Mouse (Mus musculus) hindbrain, embryonic 11.5 days (tissue): ENCODE results near the gene Nup98. TPM values are rescaled to one million over a fixed set of nuclear protein-coding genes. Genes with fewer than 3 reads are reported as not detected.
A peak's percentile ranks its signal among the peaks of the same experiment; 100 is the strongest.

Experiments
- ATAC-seq: fragments of 200-750 bp; cut with Nextera tagmentation; 2 replicates; pipeline ENCODE4 v1.8.0; 2017; ENCODE audit warnings: mild to moderate bottlenecking, moderate TSS enrichment, moderate library complexity; ENCODE audit not compliant: low FRiP score
- DNase-seq: peaks from one replicate; pipeline ENCODE4 v3.0.0-alpha.2; 2015; ENCODE audit warnings: low spot score
- H3K27ac ChIP-seq: fragments of 300-500 bp; sonication (generic); 2 replicates; pipeline ENCODE4 v1.5.1; 2014; ENCODE audit warnings: mild to moderate bottlenecking, low read depth, low read length
- H3K27me3 ChIP-seq: fragments of 300-500 bp; sonication (generic); 2 replicates; pipeline ENCODE4 v1.6.1; 2014; ENCODE audit warnings: mild to moderate bottlenecking, low read length, moderate library complexity, mixed read lengths; ENCODE audit not compliant: control insufficient read depth, insufficient read depth
- H3K36me3 ChIP-seq: fragments of 300-500 bp; sonication (generic); 2 replicates; pipeline ENCODE4 v1.6.1; 2014; ENCODE audit warnings: mild to moderate bottlenecking, low read length, moderate library complexity, mixed read lengths; ENCODE audit not compliant: control insufficient read depth, insufficient read depth
- H3K4me1 ChIP-seq: fragments of 300-500 bp; sonication (generic); replicated peaks from 2 replicates; pipeline ENCODE4 v1.6.1; 2014; ENCODE audit warnings: low read length, mixed read lengths; ENCODE audit not compliant: control insufficient read depth, insufficient read depth
- H3K4me2 ChIP-seq: fragments of 300-500 bp; sonication (generic); replicated peaks from 2 replicates; pipeline ENCODE4 v1.6.1; 2014; ENCODE audit warnings: mild to moderate bottlenecking, low read depth, low read length
- H3K4me3 ChIP-seq: fragments of 300-500 bp; sonication (generic); 2 replicates; pipeline ENCODE4 v1.5.1; 2014; ENCODE audit warnings: low read depth, low read length
- H3K9ac ChIP-seq: fragments of 300-500 bp; sonication (generic); 2 replicates; pipeline ENCODE4 v1.6.1; 2014; ENCODE audit warnings: low read depth, low read length
- H3K9me3 ChIP-seq: fragments of 300-500 bp; sonication (generic); 2 replicates; pipeline ENCODE4 v1.6.1; 2016; ENCODE audit warnings: low read length; ENCODE audit not compliant: control insufficient read depth
- WGBS: fragments of 180-500 bp; shearing (Covaris S2); extraction: QIAGEN DNeasy Blood & Tissue Kit; methylation state at CpG from one replicate; pipeline ENCODE4 v1.1.7; 2014; 5-methylcytosine and 5-hydroxymethylcytosine counted together
- polyA plus RNA-seq: library from polyadenylated mRNA; unstranded; fragments of >200 nt; fragmentation: Nextera tagmentation; extraction: Ambion mirVana; gene quantifications from 2 replicates; pipeline ENCODE4 v1.2.1, GENCODE M21; 2014

The Nup98 gene
- polyA plus RNA-seq, 1 experiment from 2014 or later, result 42.1 TPM

DNA sequence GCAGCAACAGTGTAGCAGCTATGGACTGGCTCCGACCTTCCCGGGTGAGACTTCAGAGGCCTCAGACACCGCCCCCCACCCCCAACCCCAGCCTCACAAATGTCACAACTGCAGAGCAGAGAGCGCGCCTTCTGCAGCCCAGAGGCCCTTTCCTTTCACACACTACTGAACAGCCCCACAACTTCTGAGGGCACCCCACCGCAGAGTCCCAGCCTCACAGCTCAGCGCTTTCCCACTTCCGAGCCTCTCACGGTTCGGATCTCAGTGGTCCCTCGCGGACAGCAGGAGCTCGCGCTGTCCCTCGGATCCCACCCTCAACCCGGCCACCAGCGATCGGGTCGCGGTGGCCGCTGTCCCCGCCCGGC, 39.5 kb upstream of the Nup98 start:
- 0% methylated on average over 21 of the region's 23 CpGs for WGBS
- peaks cover 7% of the 10 kb centered on the region for H3K4me1 ChIP-seq

GRCm38 (mm10) chr7:102248691-102249404, 38.9 kb upstream of the Nup98 start:
- ATAC-seq, result no peak
- H3K4me2 ChIP-seq, result peak overlapping the region; percentile 85
- no peak overlapping the region for H3K27ac ChIP-seq
- peak; percentile 30 for DNase-seq
- 30% methylated on average over 16 of the region's 16 CpGs for WGBS
- H3K4me1 ChIP-seq, result peaks cover 7% of the 10 kb centered on the region
- peak overlapping the region; percentile 67 for H3K4me3 ChIP-seq
- H3K9me3 ChIP-seq, result no peaks in the 10 kb centered on the region
- no peaks in the 10 kb centered on the region for H3K27me3 ChIP-seq
- H3K36me3 ChIP-seq, result no peaks in the 10 kb centered on the region
- peak overlapping the region; percentile 93 for H3K9ac ChIP-seq

More for the DNA sequence above, 39.5 kb upstream of the Nup98 start:
- Histone ChIP-seq H3K4me2 (peak overlapping the region; percentile 85), H3K27ac (peak overlapping the region; percentile 87), H3K9me3 (no peaks in the 10 kb centered on the region), H3K27me3 (no peaks in the 10 kb centered on the region), H3K9ac (peak overlapping the region; percentile 93), H3K36me3 (no peaks in the 10 kb centered on the region), H3K4me3 (peak overlapping the region; percentile 67)
- DNase-seq, result peak; percentile 71
- ATAC-seq, result peak; percentile 64

DNA sequence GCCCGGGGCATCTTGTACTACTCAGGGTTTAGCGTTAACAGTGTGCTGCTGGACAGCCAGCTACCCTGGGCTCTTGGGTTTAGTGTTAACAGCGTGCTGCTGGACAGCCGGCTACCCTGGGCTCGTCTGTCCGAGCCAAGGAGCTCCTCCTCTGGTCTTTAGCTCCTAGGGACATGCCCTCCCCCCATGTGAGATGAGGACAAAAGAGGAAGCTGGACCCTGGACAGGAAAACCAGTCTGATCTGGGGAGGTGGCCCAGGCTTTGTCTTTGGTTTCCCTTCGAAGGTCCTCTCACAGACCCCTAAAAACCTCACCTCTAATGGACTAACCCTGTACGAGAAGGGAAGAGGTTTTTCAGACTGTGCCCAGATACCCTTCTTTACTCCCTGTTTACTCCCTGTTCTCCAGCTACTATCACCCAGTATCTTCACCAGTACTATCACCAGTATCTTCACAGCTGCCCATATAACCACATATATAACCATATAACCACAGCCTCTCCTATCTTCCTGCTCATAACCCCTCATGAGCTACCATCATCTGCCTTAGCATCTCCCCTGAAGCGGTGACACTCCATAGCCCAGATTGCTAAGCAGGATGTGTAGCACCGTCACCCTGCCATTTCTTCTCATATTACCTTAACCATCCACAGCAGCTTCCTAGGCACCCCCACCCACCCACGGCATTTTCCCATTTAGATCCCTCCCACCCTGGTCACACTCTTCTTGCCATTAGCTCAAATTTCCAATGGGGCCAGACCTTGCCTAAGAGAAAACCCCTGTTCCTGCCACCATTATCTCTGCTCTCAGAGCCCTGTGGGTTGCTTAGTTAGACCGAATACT, 37.2 kb upstream of the Nup98 start:
- Histone ChIP-seq H3K4me2 (no peak overlapping the region), H3K36me3 (no peaks in the 10 kb centered on the region), H3K27me3 (no peaks in the 10 kb centered on the region), H3K4me3 (no peak overlapping the region), H3K9me3 (no peaks in the 10 kb centered on the region), H3K27ac (no peak overlapping the region), H3K4me1 (peaks cover 7% of the 10 kb centered on the region), H3K9ac (no peak overlapping the region)
- WGBS, result 64% methylated on average over 12 of the region's 12 CpGs
- no peak for DNase-seq
- no peak for ATAC-seq

- peaks cover 7% of the 10 kb centered on the region for H3K4me1 ChIP-seq
- H3K9ac ChIP-seq, result no peak overlapping the region
- no peak overlapping the region for H3K4me3 ChIP-seq
- no peak overlapping the region for H3K4me2 ChIP-seq
- ATAC-seq (no peak), DNase-seq (no peak)
- no peaks in the 10 kb centered on the region for H3K9me3 ChIP-seq
- no peaks in the 10 kb centered on the region for H3K27me3 ChIP-seq
- no peaks in the 10 kb centered on the region for H3K36me3 ChIP-seq
- 67% methylated on average over 6 of the region's 6 CpGs for WGBS
- no peak overlapping the region for H3K27ac ChIP-seq
Observed at GRCm38 (mm10) chr7:102246265-102246664, 36.3 kb upstream of the Nup98 start.

- H3K27me3 ChIP-seq, result no peaks in the 10 kb centered on the region
- no peak for ATAC-seq
- H3K27ac ChIP-seq, result no peak overlapping the region
- no peak for DNase-seq
- 0 out of 2 replicates have a peak overlapping the region, but pooled peaks have one; percentile 27 for H3K9ac ChIP-seq
- no peak overlapping the region for H3K4me3 ChIP-seq
- no peaks in the 10 kb centered on the region for H3K9me3 ChIP-seq
- peaks cover 7% of the 10 kb centered on the region for H3K4me1 ChIP-seq
- H3K4me2 ChIP-seq, result no peak overlapping the region
- H3K36me3 ChIP-seq, result no peaks in the 10 kb centered on the region
- 0% methylated on average over 1 of the region's 1 CpGs for WGBS
Observed at GRCm38 (mm10) chr7:102245775-102246174, 35.8 kb upstream of the Nup98 start.

- 86% methylated on average over 3 of the region's 3 CpGs for WGBS
- H3K4me3 ChIP-seq, result no peak overlapping the region
Observed at GRCm38 (mm10) chr7:102244782-102245535, 35.0 kb upstream of the Nup98 start.

GRCm38 (mm10) chr7:102243870-102244269, 33.9 kb upstream of the Nup98 start:
- H3K36me3 ChIP-seq, result peaks cover 6% of the 10 kb centered on the region
- DNase-seq (no peak), ATAC-seq (no peak)
- H3K27me3 ChIP-seq, result no peaks in the 10 kb centered on the region
- H3K4me3 ChIP-seq, result no peak overlapping the region
- WGBS, result 81% methylated on average over 2 of the region's 2 CpGs
- H3K9me3 ChIP-seq, result no peaks in the 10 kb centered on the region
- H3K9ac ChIP-seq, result no peak overlapping the region
- peaks cover 7% of the 10 kb centered on the region for H3K4me1 ChIP-seq
- no peak overlapping the region for H3K4me2 ChIP-seq
- no peak overlapping the region for H3K27ac ChIP-seq

More at GRCm38 (mm10) chr7:102244782-102245535, 35.0 kb upstream of the Nup98 start:
- peaks cover 7% of the 10 kb centered on the region for H3K4me1 ChIP-seq
- H3K27me3 ChIP-seq, result no peaks in the 10 kb centered on the region
- no peak for DNase-seq
- H3K27ac ChIP-seq, result no peak overlapping the region
- H3K36me3 ChIP-seq, result peaks cover 2% of the 10 kb centered on the region; the same call in 1 of the 2 replicates
- H3K4me2 ChIP-seq, result no peak overlapping the region
- no peak for ATAC-seq
- H3K9ac ChIP-seq, result no peak overlapping the region
- H3K9me3 ChIP-seq, result no peaks in the 10 kb centered on the region

DNA sequence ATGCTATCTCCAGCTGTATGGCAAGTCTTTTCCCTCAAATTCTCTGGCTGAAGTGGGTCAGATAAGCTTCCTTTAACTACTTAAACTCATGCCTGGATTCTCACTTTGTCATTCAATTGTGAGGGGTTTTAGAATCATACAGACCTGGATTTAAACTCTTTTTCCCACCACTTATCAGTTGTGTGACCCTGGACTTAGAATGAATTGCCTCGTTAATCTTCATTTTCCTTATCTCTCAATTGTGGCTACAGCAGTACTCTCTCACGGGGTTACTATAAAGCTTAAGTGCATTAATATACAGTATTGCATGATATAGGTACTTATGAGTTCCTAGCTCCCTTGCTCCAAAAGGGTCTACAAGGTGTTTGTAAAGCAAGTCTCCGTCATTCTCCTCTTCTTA, 32.9 kb upstream of the Nup98 start:
- WGBS, result 95% methylated on average over 3 of the region's 3 CpGs
- Histone ChIP-seq H3K4me1 (peaks cover 5% of the 10 kb centered on the region), H3K27ac (no peak overlapping the region), H3K36me3 (peaks cover 7% of the 10 kb centered on the region), H3K4me3 (no peak overlapping the region), H3K4me2 (no peak overlapping the region), H3K9ac (no peak overlapping the region), H3K27me3 (no peaks in the 10 kb centered on the region), H3K9me3 (no peaks in the 10 kb centered on the region)
- ATAC-seq (no peak), DNase-seq (no peak)
